Mouse (Mus musculus): ENCODE measurements at regions not wholly inside any gene's neighbourhood (a gene's known extent, or its start where the extent isn't known, plus 50 kb on each side); places are given as distances from the start of the nearest gene placed in this dataset.
A peak's percentile ranks its signal among the peaks of the same experiment; 100 is the strongest.

DNA sequence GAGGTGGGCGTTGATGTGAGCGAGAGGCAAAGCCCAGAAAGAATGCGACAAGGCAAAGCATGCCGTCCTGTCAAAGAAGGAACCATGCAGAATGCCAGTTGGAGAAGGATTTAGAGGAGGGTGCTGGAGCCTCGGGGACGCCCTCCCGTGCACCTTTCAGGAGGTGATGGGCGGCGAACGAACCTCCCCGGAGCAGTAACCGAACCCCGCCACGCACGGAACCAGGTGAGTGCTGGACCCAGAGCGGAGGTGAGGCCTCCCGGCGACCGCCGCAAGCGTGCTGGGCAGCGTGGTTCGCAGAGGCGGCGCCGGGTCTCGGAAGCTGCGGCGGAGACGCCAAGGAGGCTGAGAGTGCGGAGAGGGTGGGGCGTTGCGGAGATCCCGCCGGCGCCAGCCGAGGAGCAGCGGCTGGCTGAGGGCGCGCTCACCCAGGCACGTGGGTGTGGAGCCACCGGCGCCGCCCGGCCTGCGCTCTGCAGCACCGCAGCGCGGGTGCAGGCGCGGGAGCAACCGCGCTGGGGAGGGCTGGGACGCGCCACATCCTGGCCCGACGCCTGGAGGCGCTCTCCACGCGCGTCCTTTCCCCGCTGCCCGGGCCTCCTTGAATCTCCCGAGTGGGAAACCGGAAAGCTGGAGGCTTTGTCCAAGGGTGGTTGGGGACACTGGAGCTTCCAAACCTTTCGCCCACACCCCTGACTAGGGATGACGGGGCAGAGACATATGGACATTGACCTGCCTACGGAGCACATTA, 178.3 kb upstream of the Topaz1 start:
- DNase-seq (ENCODE audit: low spot score), result no peak

DNA sequence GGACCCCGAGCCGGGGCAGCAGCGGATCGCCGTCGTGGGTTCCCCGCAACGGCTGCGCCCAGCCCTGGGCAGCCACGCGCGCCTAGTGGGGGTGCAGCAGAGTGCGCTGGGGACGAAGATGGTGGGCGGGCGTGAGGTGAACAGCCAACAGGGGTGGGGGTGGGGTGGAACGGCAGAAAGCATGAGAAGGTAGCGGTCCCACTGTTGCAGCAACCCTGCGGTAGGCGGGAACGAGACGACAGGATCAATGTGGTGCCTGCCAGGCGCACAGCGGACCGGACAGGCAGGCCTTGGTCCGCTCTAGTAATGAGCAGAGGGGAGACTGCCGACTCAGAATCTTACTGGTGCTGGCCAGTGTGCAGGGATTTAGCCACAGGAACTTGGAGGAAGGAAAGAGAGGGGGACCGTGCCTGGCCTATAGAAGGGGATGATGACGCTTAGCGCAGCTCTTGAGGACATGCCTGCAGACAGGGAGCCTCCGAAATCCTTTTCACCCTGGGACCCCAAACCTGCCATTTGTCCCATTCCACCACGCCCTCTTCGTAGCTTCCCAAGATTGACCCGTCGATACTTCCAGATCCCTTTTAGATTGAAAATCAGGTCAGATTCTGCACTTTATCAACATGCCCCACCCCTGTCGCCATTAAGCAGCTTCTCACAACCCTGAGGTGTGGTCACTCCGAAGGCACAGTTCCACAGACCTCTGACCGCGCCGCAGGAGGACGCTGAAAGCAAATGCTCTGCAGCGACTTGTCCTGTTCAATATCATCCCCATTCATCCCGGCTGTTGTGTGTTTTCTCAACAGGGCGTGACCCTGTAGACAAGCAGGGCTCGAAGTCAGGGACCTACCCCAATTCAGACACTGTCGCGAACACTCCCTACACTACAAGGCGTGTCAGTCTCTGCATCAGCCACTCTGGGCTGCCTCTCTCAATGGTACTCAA, 177.4 kb upstream of the Topaz1 start:
- DNase-seq (ENCODE audit: low spot score), result no peak

DNA sequence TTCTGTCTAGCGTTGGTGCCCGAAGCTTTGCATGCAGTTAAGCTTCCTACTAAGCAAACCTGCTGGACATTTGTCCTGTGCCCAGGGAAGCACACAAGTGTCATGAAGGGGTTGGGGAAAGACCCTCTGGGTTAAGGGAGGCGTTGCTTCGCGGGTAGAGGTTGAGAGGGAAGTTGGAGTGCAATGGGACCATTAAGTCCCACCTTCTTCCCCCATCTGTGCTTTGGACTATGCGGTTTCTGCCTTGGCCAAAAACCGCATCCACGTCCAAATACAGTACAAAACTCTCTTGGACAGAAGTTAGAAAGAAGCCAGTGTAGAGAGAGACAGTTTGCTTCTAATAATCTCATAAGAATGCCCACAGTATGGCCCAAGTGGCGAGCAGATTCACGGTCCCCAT, 176.1 kb upstream of the Topaz1 start:
- no peak for DNase-seq (ENCODE audit: low spot score)

DNA sequence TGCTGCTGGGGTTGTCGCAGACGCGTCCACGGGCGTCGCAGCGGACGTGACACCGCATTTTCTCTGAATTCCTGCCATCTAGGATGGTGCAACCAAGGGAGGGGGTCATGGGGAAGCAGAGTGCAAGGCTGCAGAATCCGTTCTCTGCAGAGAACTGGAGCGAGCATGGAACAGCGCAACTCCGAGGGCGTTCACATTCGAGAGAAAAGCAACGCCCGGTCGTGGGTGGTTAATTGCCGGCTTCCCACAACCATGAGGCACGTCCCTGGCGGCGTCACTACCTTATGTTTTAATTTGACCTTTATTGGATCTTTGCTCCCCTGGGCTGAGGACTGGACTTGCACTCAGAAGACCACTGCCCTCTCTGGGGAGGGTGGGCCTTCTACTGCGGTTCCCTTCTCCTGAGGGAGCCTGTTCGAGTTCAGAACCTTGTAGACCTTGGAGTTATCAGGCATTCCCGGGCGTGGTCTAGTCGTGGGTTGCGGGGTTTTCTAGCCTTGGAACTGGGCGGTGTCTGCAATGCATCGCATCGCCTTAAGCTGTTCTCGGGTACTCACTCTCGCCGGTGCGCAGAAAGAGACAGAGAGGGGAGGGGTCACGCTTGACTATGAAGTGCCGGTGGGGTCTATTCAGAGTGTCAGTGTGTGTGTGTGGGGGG, 175.6 kb upstream of the Topaz1 start:
- DNase-seq (ENCODE audit: low spot score), result peak; percentile 49

DNA sequence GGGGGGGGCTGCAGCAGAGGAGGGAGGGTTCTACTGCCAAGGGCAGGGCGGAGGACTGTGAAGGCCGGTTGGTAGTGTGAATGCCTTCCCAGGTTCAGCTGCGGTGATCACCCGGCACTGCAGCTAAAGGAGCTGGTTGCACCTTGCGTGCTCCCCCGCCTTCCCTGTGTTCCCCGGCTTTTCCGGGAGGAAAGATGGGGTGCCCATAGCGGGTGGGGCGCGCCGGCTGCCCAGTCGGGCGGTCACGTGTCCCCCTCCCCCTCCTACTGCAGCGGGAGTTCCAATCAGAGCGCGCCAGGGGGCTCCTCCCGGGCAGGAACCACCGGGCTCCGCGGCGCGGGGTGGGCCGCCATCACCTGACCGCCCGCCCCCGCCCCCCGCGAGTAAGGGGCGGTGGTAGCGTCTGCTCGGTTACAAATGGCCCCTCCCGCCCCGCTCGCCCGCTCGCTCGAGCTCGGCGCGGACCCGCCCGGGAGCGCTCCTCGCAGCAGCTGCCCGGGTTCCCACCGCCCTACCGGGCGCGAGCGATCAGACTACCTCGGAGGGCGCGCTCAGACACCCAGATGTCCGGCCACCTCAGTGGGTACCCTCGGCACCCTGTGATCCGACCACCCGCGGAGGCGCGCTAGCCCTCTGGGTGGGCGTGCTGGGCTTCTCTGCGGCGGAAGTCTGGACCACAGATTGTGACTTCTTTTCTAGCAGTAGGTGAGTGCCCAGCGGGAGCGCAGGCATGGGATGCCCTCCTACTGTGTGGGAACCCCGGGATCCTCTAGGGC, 174.9 kb upstream of the Topaz1 start:
- DNase-seq (ENCODE audit: low spot score), result peak; percentile 94

DNA sequence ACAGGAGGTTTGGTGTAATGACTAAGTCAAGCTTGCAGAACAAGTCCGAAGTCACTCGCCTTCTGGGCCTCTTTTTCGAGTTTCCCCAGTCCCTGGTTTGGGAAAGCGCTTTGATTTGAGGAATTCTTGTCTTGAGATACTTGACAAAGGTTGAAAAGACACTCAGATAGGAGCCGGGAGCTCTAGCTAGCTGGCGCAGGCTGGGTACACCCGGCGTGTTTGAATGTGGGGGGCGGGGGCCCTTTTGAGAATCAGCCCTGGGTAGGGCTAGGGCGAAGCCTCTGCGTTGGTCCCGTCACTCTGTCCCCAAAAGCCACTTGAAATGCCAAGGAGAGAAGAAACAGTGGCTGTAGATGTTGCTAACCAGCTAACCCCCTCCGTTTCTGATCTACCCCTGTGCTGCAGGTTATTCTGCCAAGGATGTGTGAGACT, 174.3 kb upstream of the Topaz1 start:
- no peak for DNase-seq (ENCODE audit: low spot score)

DNA sequence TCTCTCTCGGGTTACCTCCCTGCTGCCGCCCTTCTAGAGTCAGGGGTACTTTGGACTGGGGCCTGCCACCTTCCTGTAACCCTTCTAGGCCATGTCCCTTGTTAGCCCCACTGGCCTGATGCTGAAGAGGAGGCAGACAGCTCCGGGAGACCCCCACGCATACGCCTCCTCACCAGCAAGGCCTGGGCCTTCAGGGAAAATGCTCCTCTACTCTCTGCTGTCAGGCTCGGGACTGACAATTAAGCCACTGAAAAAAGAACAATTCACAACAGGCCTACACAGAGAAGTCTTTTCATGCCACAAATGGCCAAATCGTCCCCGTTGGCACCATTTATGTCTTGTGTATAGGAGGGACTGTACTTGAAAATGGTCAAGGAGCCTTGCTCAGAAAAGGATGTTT, 161.9 kb upstream of the Topaz1 start:
- DNase-seq (ENCODE audit: low spot score), result no peak

DNA sequence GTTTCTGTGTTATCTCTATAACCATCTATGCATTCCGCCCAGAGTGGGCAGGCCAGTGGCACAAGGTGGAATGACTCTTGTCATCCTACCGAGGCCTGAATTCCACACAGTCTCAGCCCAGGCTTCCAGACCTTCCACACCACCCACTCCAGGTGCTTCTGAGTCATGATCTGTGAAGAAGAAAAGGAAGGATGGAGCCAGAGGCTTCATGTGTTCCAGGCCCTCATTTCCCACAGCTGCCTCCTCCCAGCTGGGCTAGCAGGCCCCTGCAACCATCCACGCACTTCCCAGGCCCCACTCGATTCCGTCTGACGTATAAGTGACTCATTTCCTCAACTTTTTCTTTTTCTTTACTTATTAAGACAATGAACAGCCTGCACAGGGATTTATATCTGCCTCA, 160.7 kb upstream of the Topaz1 start:
- DNase-seq (ENCODE audit: low spot score), result no peak

DNA sequence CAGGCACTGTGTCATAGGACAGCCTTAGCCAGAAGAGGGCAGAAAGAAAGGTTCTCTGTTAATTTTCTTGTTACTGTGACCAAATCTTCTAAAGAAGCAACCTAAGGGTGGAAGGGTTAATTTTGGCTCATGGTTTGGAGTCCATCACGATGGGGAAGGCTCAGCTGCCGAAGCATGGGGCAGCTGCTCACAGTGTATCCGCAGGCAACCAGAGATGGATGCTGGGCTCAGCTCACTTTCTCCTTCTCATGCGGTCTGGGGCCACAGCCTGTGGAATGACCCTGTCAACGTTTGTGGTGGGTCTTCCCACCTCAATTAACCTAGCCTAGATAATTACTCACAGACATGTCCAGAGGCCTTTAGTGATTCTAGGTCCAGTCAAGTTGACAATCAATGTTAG, 160.2 kb upstream of the Topaz1 start:
- DNase-seq (ENCODE audit: low spot score), result no peak

DNA sequence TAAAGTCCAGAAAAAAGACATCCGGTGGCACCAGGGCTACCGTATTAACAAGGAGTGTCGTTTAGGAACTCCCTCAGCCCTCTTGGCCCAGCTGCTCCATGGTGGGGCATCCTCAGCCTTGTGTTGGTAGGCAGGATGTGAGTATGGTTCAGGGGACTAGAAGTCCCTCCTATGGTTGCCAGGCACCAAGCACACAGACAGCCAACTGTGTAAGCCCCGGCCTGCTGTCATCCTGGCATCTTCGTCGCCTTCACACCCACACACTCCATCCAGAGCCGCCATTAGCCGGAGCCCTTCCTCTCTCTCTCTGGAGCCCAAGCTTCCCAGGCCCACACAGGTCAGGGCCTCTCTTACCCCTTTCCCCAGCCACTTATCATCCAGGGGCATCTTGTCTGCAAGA, 158.9 kb upstream of the Topaz1 start:
- peak; percentile 43 for DNase-seq (ENCODE audit: low spot score)

DNA sequence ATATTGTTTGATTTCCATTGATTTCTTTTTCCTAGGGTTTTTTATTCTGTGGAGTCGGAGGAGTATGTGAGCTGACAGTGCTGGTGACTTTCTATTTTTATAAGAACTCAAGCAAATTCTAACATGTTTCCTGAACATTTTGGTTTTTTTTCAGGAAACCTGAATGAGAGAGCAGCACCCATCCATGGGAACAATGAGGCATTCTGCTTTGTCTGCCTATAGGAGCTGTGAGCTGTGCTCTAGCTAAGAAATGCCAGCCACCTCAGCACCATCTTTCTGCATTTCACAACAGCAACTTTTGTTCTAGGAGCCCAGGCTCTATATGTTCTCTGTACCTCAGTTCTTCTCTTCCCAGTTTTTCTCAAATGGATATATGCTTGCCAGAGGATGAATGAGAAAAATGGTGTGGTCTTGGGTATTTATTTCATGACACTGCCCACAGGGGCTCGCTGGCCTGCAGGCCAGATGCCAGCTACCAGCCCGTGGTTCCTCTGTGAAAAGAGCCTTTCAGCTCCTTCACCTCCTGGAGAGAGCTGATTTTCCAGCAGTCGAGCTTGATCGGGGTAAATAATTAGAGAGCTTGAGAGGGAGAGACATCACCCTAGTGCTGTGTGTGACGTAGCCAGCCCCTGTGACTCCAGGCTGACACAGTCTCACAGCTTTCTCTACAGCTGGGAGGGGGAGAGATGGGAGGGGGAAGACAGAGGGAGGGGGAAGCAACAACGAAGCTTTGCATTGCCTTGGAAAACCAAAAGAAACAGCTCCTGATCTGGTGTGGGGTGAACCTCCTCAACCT, 154.1 kb upstream of the Topaz1 start:
- no peak for DNase-seq (ENCODE audit: low spot score)

DNA sequence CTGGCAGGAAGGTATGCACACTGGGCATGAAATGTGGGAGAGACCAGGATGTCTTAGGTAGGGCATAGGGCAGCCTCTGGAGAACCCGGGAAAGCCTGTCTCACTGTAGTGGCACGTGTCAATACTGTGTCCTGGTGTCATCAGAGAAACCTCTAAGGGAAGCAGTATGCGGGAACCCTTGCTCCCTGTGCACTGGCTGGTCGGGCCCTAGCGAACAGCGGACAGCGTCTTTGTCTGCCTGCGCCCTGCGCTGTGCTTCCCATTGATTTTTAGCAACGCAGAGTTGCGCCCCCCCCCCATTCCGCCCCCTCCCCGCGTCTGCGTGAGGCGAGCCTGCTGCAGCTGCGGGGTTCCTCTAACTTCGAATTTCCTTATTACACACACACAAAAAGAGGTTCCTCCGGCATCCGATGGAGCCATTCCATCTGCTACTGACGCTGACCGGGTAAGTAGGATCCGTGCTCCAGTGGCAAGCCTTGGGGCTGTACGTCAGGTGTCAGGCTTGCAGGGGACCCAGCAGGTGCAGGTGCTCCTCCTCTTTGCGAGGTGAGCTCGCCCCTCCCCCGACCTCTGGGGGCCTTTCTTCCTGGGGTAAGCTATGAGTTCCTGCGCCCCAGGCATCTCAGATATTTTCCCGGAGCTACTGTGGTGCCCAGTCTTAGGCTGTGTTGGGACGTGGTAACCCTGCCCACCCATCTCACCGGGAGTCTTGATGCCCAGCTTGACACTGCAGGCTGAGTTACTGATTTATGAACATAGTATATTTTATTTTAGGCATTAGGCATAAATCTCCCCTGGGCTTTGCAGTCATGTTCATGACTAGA, 151.8 kb upstream of the Topaz1 start:
- DNase-seq (ENCODE audit: low spot score), result no peak

DNA sequence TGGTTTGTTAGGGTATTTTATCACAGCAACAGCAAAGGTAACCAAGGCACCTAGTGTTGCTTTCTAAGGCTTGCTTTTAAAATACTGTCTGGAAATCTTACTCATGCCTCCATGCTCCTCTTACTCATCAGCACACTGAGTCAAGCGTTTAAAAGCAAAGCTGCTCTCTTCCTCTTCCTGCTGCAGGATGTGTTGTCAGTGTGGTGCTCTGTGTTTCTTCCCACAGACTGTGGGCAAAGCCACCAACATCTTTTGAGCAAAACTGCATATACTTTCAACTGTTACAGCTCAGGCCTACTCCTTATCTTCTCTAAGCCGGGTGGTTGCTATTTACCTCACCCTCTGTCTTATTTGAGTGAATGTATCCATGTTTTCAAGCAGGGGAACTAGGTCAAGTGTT, 144.0 kb upstream of the Topaz1 start:
- DNase-seq (ENCODE audit: low spot score), result no peak

DNA sequence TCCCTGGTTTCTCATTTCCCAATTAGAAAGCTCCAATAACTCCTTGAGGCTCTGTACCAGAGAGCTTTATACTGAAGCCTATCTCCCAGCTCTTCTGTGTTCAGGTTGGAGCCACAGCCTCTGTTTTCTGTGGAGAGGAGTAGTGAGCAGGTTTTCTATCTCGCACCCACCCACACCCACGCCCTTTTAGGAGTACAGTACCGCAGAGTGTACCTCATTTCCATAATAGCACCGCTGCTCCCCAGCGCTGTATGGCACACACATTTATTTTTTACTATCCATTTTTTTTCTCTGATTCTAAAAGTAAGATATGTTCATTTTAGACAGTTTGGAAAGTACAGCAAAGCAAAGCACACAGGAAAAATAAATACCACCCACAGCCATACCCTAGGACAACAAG, 137.5 kb upstream of the Topaz1 start:
- DNase-seq (ENCODE audit: low spot score), result peak; percentile 47

DNA sequence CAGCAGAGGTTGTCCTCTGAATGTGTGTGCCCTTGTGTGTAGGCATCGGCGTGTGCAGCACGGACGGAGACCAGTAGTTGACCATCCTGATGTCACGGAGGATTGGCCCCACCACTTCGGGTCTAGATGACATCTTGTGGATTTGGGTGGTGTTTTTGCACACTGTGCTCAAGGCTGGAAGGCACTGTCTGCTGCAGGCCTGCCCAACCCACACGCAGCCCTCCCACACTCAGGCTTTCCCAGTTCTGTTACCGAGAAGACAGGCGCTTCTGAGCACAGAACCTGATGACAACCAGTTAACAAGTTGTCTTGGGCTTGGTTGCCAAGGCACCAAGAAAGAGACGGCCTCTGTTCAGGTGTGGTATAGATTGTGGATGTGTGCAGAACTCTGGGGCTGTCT, 136.2 kb upstream of the Topaz1 start:
- peak; percentile 64 for DNase-seq (ENCODE audit: low spot score)

DNA sequence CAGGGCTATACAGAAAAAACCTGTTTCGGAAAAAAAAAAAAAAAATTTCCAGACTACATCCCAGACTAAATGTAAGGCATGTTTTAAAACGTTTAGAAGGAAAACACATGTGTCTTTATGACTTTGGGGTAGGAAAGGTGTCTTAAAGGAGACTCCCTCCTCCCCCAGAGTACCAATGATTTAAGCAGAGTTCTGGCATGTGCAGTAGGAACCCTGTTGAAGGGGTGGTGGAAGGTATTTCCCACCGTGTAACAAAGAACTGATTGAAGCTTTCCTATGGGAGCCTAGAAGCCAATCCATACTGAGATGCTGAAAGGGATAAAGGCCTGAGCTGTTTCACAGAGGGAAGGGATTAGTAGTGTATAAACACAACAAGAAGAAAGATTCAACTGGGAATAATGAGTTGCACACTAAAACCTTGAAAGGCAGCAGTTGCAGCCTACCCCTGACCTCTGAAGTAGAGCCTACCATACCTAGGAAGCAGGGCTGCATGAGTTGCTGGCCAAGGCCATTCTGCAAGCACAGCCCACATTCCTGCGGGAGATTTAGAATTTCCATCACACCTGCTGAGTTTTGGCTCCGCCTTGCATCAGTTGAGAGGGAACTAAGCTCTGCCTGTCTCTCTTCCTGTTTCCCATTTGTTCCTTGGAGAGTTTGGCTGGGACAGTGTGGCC, 132.4 kb upstream of the Topaz1 start:
- no peak for DNase-seq (ENCODE audit: low spot score)

DNA sequence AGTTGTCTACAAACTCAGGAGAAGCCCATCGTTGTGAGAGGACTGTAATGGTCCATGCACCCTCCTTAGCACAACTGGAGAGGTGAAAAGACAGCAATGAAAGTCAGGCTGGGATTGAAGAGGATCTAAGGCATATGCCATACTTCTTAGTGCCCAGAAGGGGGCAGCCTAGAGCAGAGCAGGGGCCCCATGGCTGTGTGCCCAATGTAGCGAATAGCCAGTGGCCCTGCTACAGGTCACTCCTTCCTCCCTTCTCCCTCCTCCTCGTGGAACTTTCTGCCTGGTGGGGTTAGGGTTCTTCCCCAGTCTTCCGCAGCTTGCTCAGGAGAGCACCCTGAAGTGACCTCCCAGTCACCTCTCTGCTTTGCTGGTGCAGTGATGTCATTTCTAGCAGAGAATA, 131.8 kb upstream of the Topaz1 start:
- no peak for DNase-seq (ENCODE audit: low spot score)

DNA sequence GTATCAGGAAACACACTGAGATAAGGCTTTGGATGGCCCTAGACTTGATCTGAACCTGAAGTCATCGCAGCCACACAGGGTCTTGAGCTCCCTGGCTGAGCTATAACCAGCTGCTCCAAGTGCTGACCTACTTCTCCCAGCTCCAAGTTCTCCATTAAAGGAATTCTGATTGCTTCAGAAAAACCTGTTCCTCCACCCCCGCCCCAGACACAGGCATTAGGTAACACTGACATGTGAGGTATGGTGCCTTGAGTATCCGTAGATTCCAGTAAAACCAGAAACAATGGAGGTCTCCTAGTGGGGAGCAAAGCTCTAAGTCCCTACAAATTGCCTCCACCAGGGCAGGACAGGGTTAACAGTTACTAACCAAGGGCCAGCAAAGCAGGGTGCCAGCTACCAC, 129.4 kb upstream of the Topaz1 start:
- DNase-seq (ENCODE audit: low spot score), result no peak

DNA sequence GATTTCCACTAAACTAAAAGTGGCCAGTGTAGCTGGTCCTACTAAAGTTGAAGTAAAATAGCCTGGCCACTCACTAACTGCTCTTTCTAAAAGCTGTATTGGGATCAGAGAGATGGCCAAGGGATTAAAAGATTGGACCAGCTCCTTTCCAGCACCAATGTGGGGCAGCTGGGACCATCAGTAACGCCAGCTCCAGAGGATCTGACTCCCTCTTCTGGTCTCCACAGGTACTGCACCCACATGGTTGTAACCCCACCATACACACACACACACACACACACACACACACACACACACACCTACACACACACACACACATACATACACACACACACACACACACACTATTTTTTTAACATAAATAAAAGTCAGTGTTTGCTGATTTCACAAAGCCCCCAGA, 122.1 kb upstream of the Topaz1 start:
- DNase-seq (ENCODE audit: low spot score), result no peak

DNA sequence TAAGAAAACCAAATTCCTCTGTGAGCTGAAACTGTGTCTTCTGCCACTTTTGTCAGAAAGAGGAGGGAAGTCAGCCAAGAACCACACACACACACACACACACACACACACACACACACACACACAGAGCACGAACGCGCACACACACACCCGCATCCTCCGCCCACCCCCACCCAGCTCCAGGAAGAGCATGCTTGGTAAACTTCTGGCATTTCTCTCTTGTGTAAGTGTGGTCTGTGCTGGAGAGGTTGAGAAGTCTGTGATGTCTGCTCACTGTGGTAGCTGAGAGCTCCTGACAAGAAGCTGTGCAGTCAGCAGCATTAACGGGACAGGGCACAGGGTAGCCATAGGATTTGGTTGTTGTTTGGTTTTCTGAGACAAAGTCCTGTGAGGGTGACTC, 120.8 kb upstream of the Topaz1 start:
- no peak for DNase-seq (ENCODE audit: low spot score)

All from layer of hippocampus, adult 11-12 months (tissue).